Mouse (Mus musculus) cerebellum, adult 9-10 months (tissue): ENCODE results near the gene Cby3.

Source experiments
- DNase-seq: peaks from one replicate; pipeline ENCODE4 v3.0.0; 2022

Cby3 gene

GRCm38 (mm10) chr11:50389616-50390015, 35.4 kb downstream of the Cby3 start:
- no peak for DNase-seq

GRCm38 (mm10) chr11:50391272-50391960, 37.2 kb downstream of the Cby3 start:
- no peak for DNase-seq

GRCm38 (mm10) chr11:50393306-50393705, 39.0 kb downstream of the Cby3 start:
- no peak for DNase-seq

GRCm38 (mm10) chr11:50394731-50395130, 40.5 kb downstream of the Cby3 start:
- DNase-seq: no peak

GRCm38 (mm10) chr11:50396766-50397307, 42.6 kb downstream of the Cby3 start:
- DNase-seq: no peak

- no peak for DNase-seq
Observed at GRCm38 (mm10) chr11:50397316-50397715, 43.1 kb downstream of the Cby3 start.

- DNase-seq: no peak
Observed at GRCm38 (mm10) chr11:50398803-50399202, 44.5 kb downstream of the Cby3 start.

GRCm38 (mm10) chr11:50402481-50402880, 48.2 kb downstream of the Cby3 start:
- DNase-seq: no peak

- peak; percentile 46 for DNase-seq
Observed at GRCm38 (mm10) chr11:50403367-50404014, 49.2 kb downstream of the Cby3 start.

- DNase-seq: no peak
Observed at GRCm38 (mm10) chr11:50407235-50407634, 53.0 kb downstream of the Cby3 start.
